Mouse (Mus musculus) embryo, embryonic 10.5 days (tissue): ENCODE results near the gene Dynlt1f.
"Not testable (repeated sequence)": the region's sequence is repeated elsewhere in the genome, so short reads cannot be mapped to it uniquely, and the experiment has no call there.

ENCODE experiments used
- DNase-seq: peaks from one replicate; pipeline ENCODE4 v3.0.0-alpha.2; 2015; ENCODE audit warnings: low spot score

Dynlt1f gene

GRCm38 (mm10) chr17:6661093-6661816 lies 5.6 kb upstream of the Dynlt1f start:
- peak; percentile 14 for DNase-seq

- not testable (repeated sequence) for DNase-seq
Measured at GRCm38 (mm10) chr17:6660589-6660988, 4.9 kb upstream of the Dynlt1f start.

GRCm38 (mm10) chr17:6658801-6659200 lies 3.1 kb upstream of the Dynlt1f start, which contains the start of gene Sytl3:
Gene Sytl3, plus strand, starts transcription at chr17:6659093.
- DNase-seq = not testable (repeated sequence)

GRCm38 (mm10) chr17:6656471-6656870 lies 771 bp upstream of the Dynlt1f start:
- not testable (repeated sequence) for DNase-seq

- peak; percentile 87 for DNase-seq
Measured at GRCm38 (mm10) chr17:6655087-6655511, 601 bp downstream of the Dynlt1f start.

GRCm38 (mm10) chr17:6653341-6653946 lies 2.3 kb downstream of the Dynlt1f start:
- not testable (repeated sequence) for DNase-seq

GRCm38 (mm10) chr17:6650904-6651565 lies 4.7 kb downstream of the Dynlt1f start:
- not testable (repeated sequence) for DNase-seq

GRCm38 (mm10) chr17:6647452-6647851 lies 8.2 kb downstream of the Dynlt1f start:
- not testable (repeated sequence) for DNase-seq

- DNase-seq = not testable (repeated sequence)
Measured at GRCm38 (mm10) chr17:6646841-6647240, 8.9 kb downstream of the Dynlt1f start.

- not testable (repeated sequence) for DNase-seq
Measured at GRCm38 (mm10) chr17:6645668-6646067, 10.0 kb downstream of the Dynlt1f start.

- DNase-seq = not testable (repeated sequence)
Measured at GRCm38 (mm10) chr17:6644673-6645072, 11.0 kb downstream of the Dynlt1f start.

- not testable (repeated sequence) for DNase-seq
Measured at GRCm38 (mm10) chr17:6644210-6644609, 11.5 kb downstream of the Dynlt1f start.

- DNase-seq = not testable (repeated sequence)
Measured at GRCm38 (mm10) chr17:6640771-6641429, 14.8 kb downstream of the Dynlt1f start.

- DNase-seq = not testable (repeated sequence)
Measured at GRCm38 (mm10) chr17:6640044-6640637, 15.6 kb downstream of the Dynlt1f start.

- not testable (repeated sequence) for DNase-seq
Measured at GRCm38 (mm10) chr17:6639486-6639885, 16.2 kb downstream of the Dynlt1f start.

- DNase-seq = not testable (repeated sequence)
Measured at GRCm38 (mm10) chr17:6638444-6638843, 17.3 kb downstream of the Dynlt1f start.

GRCm38 (mm10) chr17:6637434-6637833 lies 18.3 kb downstream of the Dynlt1f start:
- DNase-seq = not testable (repeated sequence)

- no peak for DNase-seq
Measured at GRCm38 (mm10) chr17:6636861-6637260, 18.8 kb downstream of the Dynlt1f start.

GRCm38 (mm10) chr17:6635781-6636180 lies 19.9 kb downstream of the Dynlt1f start:
- DNase-seq = not testable (repeated sequence)

GRCm38 (mm10) chr17:6632850-6633249 lies 22.9 kb downstream of the Dynlt1f start:
- not testable (repeated sequence) for DNase-seq

GRCm38 (mm10) chr17:6630398-6630797 lies 25.3 kb downstream of the Dynlt1f start:
- DNase-seq = not testable (repeated sequence)
